ENCODE assay signal across 10 mouse cellular contexts in the genomic region with DNA sequence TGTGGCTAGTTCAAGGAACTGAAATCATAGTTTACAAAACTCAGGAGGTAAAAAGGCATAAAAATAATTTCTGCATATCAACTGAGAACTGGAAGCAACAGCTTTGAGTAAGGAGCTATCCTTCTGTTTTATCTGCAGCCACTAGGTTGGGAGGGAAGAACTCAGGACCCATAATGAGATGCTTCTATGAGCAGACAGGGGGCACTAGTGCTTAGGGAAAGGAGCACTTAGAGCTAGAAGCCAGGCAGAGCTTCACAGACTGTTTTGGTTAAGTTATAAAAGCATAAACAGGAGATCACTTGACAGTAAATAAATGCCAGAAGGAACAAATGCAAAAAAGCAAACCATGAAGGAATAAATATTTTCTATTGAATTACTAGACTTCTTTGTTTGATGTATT. TPM values are rescaled to one million over a fixed set of nuclear protein-coding genes. Genes with fewer than 3 reads are reported as not detected.
DNase-seq lines count a peak whose midpoint lies in the region; ATAC-seq and TF ChIP-seq lines count a peak whose summit lies in the region.
"Had no signal": no experiment of that assay in that cellular context is flagged by ENCODE, and none has a peak within 500 bp of the region (broad histone marks: within the 10 kb centered on the region; RNA-seq: fewer than 3 reads in every experiment).

No protein-coding gene starts in this region.

- H3K36me3 ChIP-seq in kidney, embryonic 14.5 days (ENCODE audit: control insufficient read depth, insufficient read depth, low read length) = no peaks in the 10 kb centered on the region
- no peaks in the 10 kb centered on the region for H3K36me3 ChIP-seq in forebrain, embryonic 12.5 days (replicated peaks)
- H3K36me3 ChIP-seq in midbrain, embryonic 11.5 days (ENCODE audit: control insufficient read depth, insufficient read depth, low read length) = no peaks in the 10 kb centered on the region

- H3K4me2 ChIP-seq in kidney, embryonic 14.5 days (replicated peaks; ENCODE audit: low read depth, low read length) = no peak overlapping the region
- H3K4me2 ChIP-seq in forebrain, embryonic 12.5 days = no peak overlapping the region
- H3K4me2 ChIP-seq in midbrain, embryonic 11.5 days = no peak overlapping the region
- H3K4me2 ChIP-seq: limb, embryonic 15.5 days had no signal

- H3K27me3 ChIP-seq in kidney, embryonic 14.5 days (ENCODE audit: control insufficient read depth, insufficient read depth, low read length) = no peaks in the 10 kb centered on the region
- no peaks in the 10 kb centered on the region for H3K27me3 ChIP-seq in forebrain, embryonic 12.5 days
- no peaks in the 10 kb centered on the region for H3K27me3 ChIP-seq in midbrain, embryonic 11.5 days (ENCODE audit: control insufficient read depth, insufficient read depth, low read length)
- H3K27me3 ChIP-seq: limb, embryonic 15.5 days had no signal

- H3K9me3 ChIP-seq in kidney, embryonic 14.5 days (ENCODE audit: control insufficient read depth, low read length) = no peaks in the 10 kb centered on the region
- H3K9me3 ChIP-seq in forebrain, embryonic 12.5 days = no peaks in the 10 kb centered on the region
- H3K9me3 ChIP-seq in midbrain, embryonic 11.5 days (ENCODE audit: control insufficient read depth, low read length) = no peaks in the 10 kb centered on the region
- H3K9me3 ChIP-seq: limb, embryonic 15.5 days had no signal

- no peak for TF ChIP-seq POLR2A in lung, adult 2 months (IDR thresholded peaks at IDR 0.05; ENCODE audit: borderline replicate concordance, extremely low read depth, low read depth, low read length)

- no peak overlapping the region for H3K27ac ChIP-seq in kidney, embryonic 14.5 days (ENCODE audit: low read depth, low read length)
- no peak overlapping the region for H3K27ac ChIP-seq in forebrain, embryonic 12.5 days
- no peak overlapping the region for H3K27ac ChIP-seq in midbrain, embryonic 11.5 days (ENCODE audit: low read depth, low read length)
- H3K27ac ChIP-seq: limb, embryonic 15.5 days had no signal

- DNase-seq in kidney, adult 11 months = peak; percentile 11
- peak; percentile 21 for DNase-seq in CD4-positive helper T cell, adult 2 months (ENCODE audit: low read depth, low spot score)
- DNase-seq in adipocyte (ENCODE audit: low spot score) = peak; percentile 81
- DNase-seq in lung, adult 2 months = no peak
- no peak for DNase-seq in yolk sac, embryonic 10.5 days (ENCODE audit: low spot score)
- no peak for DNase-seq in midbrain, embryonic 11.5 days (ENCODE audit: low spot score, missing footprints)

- no peaks in the 10 kb centered on the region for H3K4me1 ChIP-seq in kidney, embryonic 14.5 days (ENCODE audit: control insufficient read depth, insufficient read depth, low read length)
- H3K4me1 ChIP-seq in forebrain, embryonic 12.5 days = peaks cover 3% of the 10 kb centered on the region
- H3K4me1 ChIP-seq in lung, adult 2 months (ENCODE audit: control insufficient read depth, insufficient read depth, low read length) = no peaks in the 10 kb centered on the region
- no peaks in the 10 kb centered on the region for H3K4me1 ChIP-seq in midbrain, embryonic 11.5 days (ENCODE audit: control insufficient read depth, insufficient read depth, low read length)
- H3K4me1 ChIP-seq: limb, embryonic 15.5 days had no signal

- TF ChIP-seq CTCF in lung, adult 2 months (IDR thresholded peaks at IDR 0.05; ENCODE audit: insufficient read depth, low read length) = peak; percentile 38; the same call in 1 of the 2 replicates

- no peak overlapping the region for H3K9ac ChIP-seq in kidney, embryonic 14.5 days (ENCODE audit: low read depth, low read length)
- H3K9ac ChIP-seq in forebrain, embryonic 12.5 days = no peak overlapping the region
- no peak overlapping the region for H3K9ac ChIP-seq in midbrain, embryonic 11.5 days (ENCODE audit: low read length)
- H3K9ac ChIP-seq: limb, embryonic 15.5 days had no signal

- no peak for ATAC-seq in kidney, embryonic 14.5 days (ENCODE audit: low FRiP score, low TSS enrichment)
- peak; percentile 73; the same call in 1 of the 2 replicates for ATAC-seq in forebrain, embryonic 12.5 days (ENCODE audit: low FRiP score)
- ATAC-seq in midbrain, embryonic 11.5 days (ENCODE audit: low FRiP score) = no peak

- no peak overlapping the region for H3K4me3 ChIP-seq in kidney, embryonic 14.5 days (ENCODE audit: low read length)
- no peak overlapping the region for H3K4me3 ChIP-seq in forebrain, embryonic 12.5 days (replicated peaks)
- H3K4me3 ChIP-seq in lung, adult 2 months (replicated peaks; ENCODE audit: extremely low read depth, low read depth, low read length) = no peak overlapping the region
- no peak overlapping the region for H3K4me3 ChIP-seq in midbrain, embryonic 11.5 days (ENCODE audit: low read depth, low read length)
- H3K4me3 ChIP-seq: limb, embryonic 15.5 days had no signal

RNA-seq across cellular contexts. Expression of gene Alkbh3, which starts 44.2 kb away (rescaled TPM):
- 48.3 and 64.5 TPM in 2 replicates for polyA plus RNA-seq in kidney, embryonic 14.5 days (2014; fragmentation: Nextera tagmentation; extraction: Ambion mirVana)
- polyA plus RNA-seq in forebrain, embryonic 12.5 days (2016; fragmentation: Nextera tagmentation; extraction: Ambion mirVana) = 52.3 and 55.9 TPM in 2 replicates
- polyA plus RNA-seq in lung, adult 2 months (2012; rRNA removed) = 28.2 and 36.6 TPM in 2 replicates
- 50.8 and 51.3 TPM in 2 replicates for polyA plus RNA-seq in midbrain, embryonic 11.5 days (2014; fragmentation: Nextera tagmentation; extraction: Ambion mirVana)

RNA-seq across cellular contexts. Expression of gene Gm27027, which starts 58.7 kb away (rescaled TPM):
- not detected in 2 replicates for polyA plus RNA-seq in kidney, embryonic 14.5 days (2014; fragmentation: Nextera tagmentation; extraction: Ambion mirVana)
- polyA plus RNA-seq in forebrain, embryonic 12.5 days (2016; fragmentation: Nextera tagmentation; extraction: Ambion mirVana) = not detected in 2 replicates
- not detected in 2 replicates for polyA plus RNA-seq in lung, adult 2 months (2012; rRNA removed)
- polyA plus RNA-seq in midbrain, embryonic 11.5 days (2014; fragmentation: Nextera tagmentation; extraction: Ambion mirVana) = not detected in 2 replicates
- polyA plus RNA-seq: limb, embryonic 15.5 days; stomach, embryonic 16.5 days had no signal

Comparison
In these comparisons a context has a peak if more than half of its experiments do, and no peak if none do; other contexts are left out.
1. DNase-seq: peak in kidney, adult 11 months (single experiment), CD4-positive helper T cell, adult 2 months (single experiment) and adipocyte (single experiment); none in lung, adult 2 months (single experiment), yolk sac, embryonic 10.5 days (single experiment) and midbrain, embryonic 11.5 days (single experiment).